In genomic region chr6:34609892-34610829, GRCm38 (mm10) we compare ENCODE assay signal across 8 mouse cellular contexts. TPM values are rescaled to one million over a fixed set of nuclear protein-coding genes. Genes with fewer than 3 reads are reported as not detected.
DNase-seq lines count a peak whose midpoint lies in the region; ATAC-seq lines count a peak whose summit lies in the region.

No protein-coding gene starts in this region.

- no peaks in the 10 kb centered on the region for H3K27me3 ChIP-seq in intestine, embryonic 14.5 days (replicated peaks; ENCODE audit: control insufficient read depth, insufficient read depth, low read length)
- no peaks in the 10 kb centered on the region for H3K27me3 ChIP-seq in liver, embryonic 16.5 days (ENCODE audit: control insufficient read depth, insufficient read depth, low read depth, low read length)

- peak overlapping the region; percentile 89 for H3K27ac ChIP-seq in intestine, embryonic 14.5 days (ENCODE audit: low read depth)
- 0 out of 2 replicates have a peak overlapping the region, but pooled peaks have one; percentile 27 for H3K27ac ChIP-seq in liver, embryonic 16.5 days (ENCODE audit: low read length)

- peak overlapping the region; percentile 47 for H3K4me2 ChIP-seq in intestine, embryonic 14.5 days (ENCODE audit: low read length)
- 0 out of 2 replicates have a peak overlapping the region, but pooled peaks have one; percentile 0 for H3K4me2 ChIP-seq in liver, embryonic 16.5 days (ENCODE audit: low read depth, low read length)

- H3K36me3 ChIP-seq in intestine, embryonic 14.5 days (ENCODE audit: control insufficient read depth, insufficient read depth, low read length), result no peaks in the 10 kb centered on the region
- H3K36me3 ChIP-seq in liver, embryonic 16.5 days (ENCODE audit: control insufficient read depth, insufficient read depth), result no peaks in the 10 kb centered on the region

- peaks cover 62% of the 10 kb centered on the region for H3K4me1 ChIP-seq in intestine, embryonic 14.5 days (replicated peaks; ENCODE audit: control insufficient read depth, insufficient read depth, low read length)
- H3K4me1 ChIP-seq in liver, embryonic 16.5 days (ENCODE audit: control insufficient read depth, low read depth, low read length), result no peaks in the 10 kb centered on the region

- H3K9me3 ChIP-seq in intestine, embryonic 14.5 days (ENCODE audit: control insufficient read depth, low read length), result no peaks in the 10 kb centered on the region
- no peaks in the 10 kb centered on the region for H3K9me3 ChIP-seq in liver, embryonic 16.5 days (replicated peaks; ENCODE audit: control insufficient read depth, low read length)

- ATAC-seq in intestine, embryonic 14.5 days (replicated peaks; ENCODE audit: low FRiP score, low TSS enrichment, low read depth), result peak; percentile 41; the same call in 1 of the 2 replicates
- ATAC-seq in liver, embryonic 16.5 days (ENCODE audit: low read depth), result peak; percentile 59

- intact Hi-C loops in left cerebral cortex, postnatal 25 days (cut with DNase I), result no loop called here

- DNase-seq in 3T3-L1 (ENCODE audit: low read depth, low spot score) (peak; percentile 95), NIH3T3 (ENCODE audit: low read depth) (peak; percentile 93)
- peak; percentile 32 for DNase-seq in gastrocnemius, postnatal 10 days
- DNase-seq in intestine, embryonic 14.5 days (ENCODE audit: low spot score), result peak; percentile 66
- DNase-seq in frontal cortex, postnatal 14 days (ENCODE audit: low spot score in 2 of 2), result no peak
- DNase-seq in B cell, adult 2 months, result no peak
- DNase-seq in left cerebral cortex, postnatal 25 days (ENCODE audit: low spot score in 2 of 2), result no peak

- 17% methylated on average over 23 of the region's 24 CpGs for WGBS in intestine, embryonic 14.5 days
- 11% methylated on average over 24 of the region's 24 CpGs for WGBS in liver, embryonic 16.5 days (ENCODE audit: insufficient replicate concordance)

- peak overlapping the region; percentile 25; the same call in 1 of the 2 replicates for H3K9ac ChIP-seq in intestine, embryonic 14.5 days (ENCODE audit: low read length)
- H3K9ac ChIP-seq in liver, embryonic 16.5 days (ENCODE audit: low read depth, low read length), result no peak overlapping the region

- peak overlapping the region; percentile 6; the same call in 1 of the 2 replicates for H3K4me3 ChIP-seq in intestine, embryonic 14.5 days (ENCODE audit: low read depth, low read length)
- no peak overlapping the region for H3K4me3 ChIP-seq in liver, embryonic 16.5 days (ENCODE audit: low read depth, low read length)

RNA-seq across cellular contexts. Expression of gene Cald1, which starts 11.9 kb away (rescaled TPM):
- total RNA-seq in gastrocnemius, postnatal 10 days (2021), result 10 to 100 TPM; 70.2 to 87.0 TPM
- 309 and 368 TPM in 2 replicates for polyA plus RNA-seq in intestine, embryonic 14.5 days (2014; fragmentation: Nextera tagmentation; extraction: Ambion mirVana)
- polyA plus RNA-seq in liver, embryonic 16.5 days (2015; fragmentation: Nextera tagmentation; extraction: Ambion mirVana), result 66.8 and 68.7 TPM in 2 replicates
- 10 to 100 TPM; 18.4 to 22.0 TPM for total RNA-seq in left cerebral cortex, postnatal 25 days (2021)

Comparison
In these comparisons a context has a peak if more than half of its experiments do, and no peak if none do; other contexts are left out.
1. DNase-seq: peak in 3T3-L1 (single experiment), NIH3T3 (single experiment), gastrocnemius, postnatal 10 days (single experiment) and intestine, embryonic 14.5 days (single experiment); none in frontal cortex, postnatal 14 days (0 of 2), B cell, adult 2 months (0 of 2) and left cerebral cortex, postnatal 25 days (0 of 2).